In the genomic region with DNA sequence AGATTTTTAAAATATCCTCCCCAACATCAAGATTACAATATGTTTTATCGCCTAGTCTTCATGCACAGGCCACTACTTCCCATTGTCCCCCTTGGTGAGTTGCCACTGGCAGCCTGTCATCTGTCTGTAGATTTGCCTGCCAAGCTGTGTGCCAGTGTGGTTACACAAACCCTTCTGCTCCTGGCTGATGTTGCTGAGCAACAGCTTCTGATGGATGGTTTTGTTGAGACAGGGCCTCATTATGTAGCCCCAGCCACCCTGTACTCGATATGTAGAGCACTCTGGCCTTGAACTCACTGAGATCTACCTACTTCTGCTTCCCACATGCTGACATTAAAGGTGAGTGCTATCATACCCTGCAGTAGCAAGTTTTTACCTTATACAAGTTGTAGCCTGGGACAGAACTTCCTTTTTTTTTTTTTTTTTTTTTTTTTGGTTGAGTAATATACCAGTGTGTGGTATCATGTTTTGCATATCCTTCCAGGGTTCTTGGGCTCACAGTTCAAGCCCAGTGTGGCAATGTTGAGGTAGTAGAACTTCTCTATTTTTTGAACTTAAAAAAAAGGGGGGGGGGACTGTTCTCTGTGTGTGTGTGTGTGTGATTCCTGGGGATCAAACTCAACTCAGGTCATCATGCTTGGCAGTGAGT, we compare ENCODE assay signal across 11 mouse cellular contexts. TPM values are rescaled to one million over a fixed set of nuclear protein-coding genes. Genes with fewer than 3 reads are reported as not detected.
DNase-seq lines count a peak whose midpoint lies in the region; ATAC-seq and TF ChIP-seq lines count a peak whose summit lies in the region.
"Had no signal": no experiment of that assay in that cellular context is flagged by ENCODE, and none has a peak within 500 bp of the region (broad histone marks: within the 10 kb centered on the region; RNA-seq: fewer than 3 reads in every experiment).

No protein-coding gene starts in this region.

- no peak overlapping the region for H3K4me2 ChIP-seq in intestine, embryonic 14.5 days (ENCODE audit: low read length)
- H3K4me2 ChIP-seq in intestine, postnatal 0 days (replicated peaks; ENCODE audit: low read depth), result no peak overlapping the region

- H3K27ac ChIP-seq in intestine, embryonic 14.5 days (ENCODE audit: low read depth), result no peak overlapping the region
- no peak overlapping the region for H3K27ac ChIP-seq in intestine, postnatal 0 days (ENCODE audit: low read depth, low read length)
- H3K27ac ChIP-seq in kidney, adult 2 months (ENCODE audit: insufficient read depth, low read depth, low read length), result no peak overlapping the region
- H3K27ac ChIP-seq: left cerebral cortex, adult 2 months had no signal

- no peaks in the 10 kb centered on the region for H3K4me1 ChIP-seq in intestine, embryonic 14.5 days (replicated peaks; ENCODE audit: control insufficient read depth, insufficient read depth, low read length)
- H3K4me1 ChIP-seq in intestine, postnatal 0 days (replicated peaks; ENCODE audit: control insufficient read depth, insufficient read depth, low read length), result no peaks in the 10 kb centered on the region; the same call in 1 of the 2 replicates
- peaks cover 6% of the 10 kb centered on the region; the same call in 1 of the 2 replicates for H3K4me1 ChIP-seq in kidney, adult 2 months (ENCODE audit: control insufficient read depth, insufficient read depth, low read length)

- no peak overlapping the region for H3K4me3 ChIP-seq in intestine, embryonic 14.5 days (ENCODE audit: low read depth, low read length)
- no peak overlapping the region for H3K4me3 ChIP-seq in intestine, postnatal 0 days (ENCODE audit: low read depth, low read length)
- no peak overlapping the region for H3K4me3 ChIP-seq in kidney, adult 2 months (ENCODE audit: insufficient read depth, low read depth, low read length)
- H3K4me3 ChIP-seq: left cerebral cortex, adult 2 months had no signal

- peaks cover 35% of the 10 kb centered on the region for H3K36me3 ChIP-seq in intestine, embryonic 14.5 days (ENCODE audit: control insufficient read depth, insufficient read depth, low read length)
- H3K36me3 ChIP-seq in intestine, postnatal 0 days (ENCODE audit: control insufficient read depth, insufficient read depth), result peaks cover 33% of the 10 kb centered on the region
- H3K36me3 ChIP-seq in kidney, adult 2 months (ENCODE audit: control insufficient read depth, insufficient read depth, low read length), result no peaks in the 10 kb centered on the region

- no peaks in the 10 kb centered on the region for H3K9me3 ChIP-seq in intestine, embryonic 14.5 days (ENCODE audit: control insufficient read depth, low read length)
- no peaks in the 10 kb centered on the region for H3K9me3 ChIP-seq in intestine, postnatal 0 days (ENCODE audit: control insufficient read depth)

- TF ChIP-seq POLR2A in kidney, adult 2 months (IDR thresholded peaks at IDR 0.05; ENCODE audit: low read depth, low read length), result no peak

- WGBS in intestine, embryonic 14.5 days, result 81% methylated on average over 2 of the region's 2 CpGs
- WGBS in intestine, postnatal 0 days, result 78% methylated on average over 2 of the region's 2 CpGs
- WGBS in kidney, adult 2 months, result 88% methylated on average over 2 of the region's 2 CpGs

- ATAC-seq in intestine, embryonic 14.5 days (replicated peaks; ENCODE audit: low FRiP score, low TSS enrichment, low read depth), result 0 out of 2 replicates have a peak, but pooled peaks have one; percentile 12
- ATAC-seq in intestine, postnatal 0 days, result no peak

- no peaks in the 10 kb centered on the region for H3K27me3 ChIP-seq in intestine, embryonic 14.5 days (replicated peaks; ENCODE audit: control insufficient read depth, insufficient read depth, low read length)
- H3K27me3 ChIP-seq in intestine, postnatal 0 days (replicated peaks; ENCODE audit: control insufficient read depth, insufficient read depth, low read length), result no peaks in the 10 kb centered on the region
- H3K27me3 ChIP-seq in kidney, adult 2 months (replicated peaks; ENCODE audit: control insufficient read depth, insufficient read depth, low read length), result no peaks in the 10 kb centered on the region

- TF ChIP-seq CTCF in intestine, postnatal 0 days (IDR thresholded peaks at IDR 0.05; ENCODE audit: low read depth), result no peak
- TF ChIP-seq CTCF in kidney, adult 2 months (conservative IDR thresholded peaks at IDR 0.05; ENCODE audit: insufficient read depth, insufficient read length, low read depth, low read length), result no peak

- DNase-seq in intestine, embryonic 14.5 days (ENCODE audit: low spot score), result no peak
- DNase-seq in A20 (ENCODE audit: low read depth, low spot score), result peak; percentile 77
- DNase-seq in adrenal gland, postnatal 14 days, result peak; percentile 55
- DNase-seq in layer of hippocampus, postnatal 36 days, result peak; percentile 22 to 35
- no peak for DNase-seq in kidney, adult 2 months
- DNase-seq in urinary bladder, adult 18-20 months (ENCODE audit: low spot score in 2 of 2), result no peak
- DNase-seq: cerebellum, adult 11 months; thymus, adult 18-20 months had no signal

- no peak overlapping the region for H3K9ac ChIP-seq in intestine, embryonic 14.5 days (ENCODE audit: low read length)
- H3K9ac ChIP-seq in intestine, postnatal 0 days (ENCODE audit: low read depth, low read length), result no peak overlapping the region

RNA-seq across cellular contexts. Expression of a gene that starts 5.8 kb away (rescaled TPM):
- 0.81 and 1.1 TPM in 2 replicates for polyA plus RNA-seq in intestine, embryonic 14.5 days (2014; fragmentation: Nextera tagmentation; extraction: Ambion mirVana)
- 3.6 and 4.0 TPM in 2 replicates for polyA plus RNA-seq in intestine, postnatal 0 days (2015; fragmentation: Nextera tagmentation; extraction: Ambion mirVana)
- 0.94 TPM in 1 of 2 replicates, not detected in the other for total RNA-seq in adrenal gland, postnatal 14 days (2021)
- total RNA-seq in layer of hippocampus, postnatal 36 days (2021), result not detected
- 0.14 and 1.9 TPM in 2 replicates for polyA plus RNA-seq in kidney, adult 2 months (2012; rRNA removed)
- total RNA-seq: left cerebral cortex, adult 2 months had no signal

RNA-seq across cellular contexts. Expression of a gene that starts 22.7 kb away (rescaled TPM):
- polyA plus RNA-seq in intestine, embryonic 14.5 days (2014; fragmentation: Nextera tagmentation; extraction: Ambion mirVana), result 104 and 105 TPM in 2 replicates
- polyA plus RNA-seq in intestine, postnatal 0 days (2015; fragmentation: Nextera tagmentation; extraction: Ambion mirVana), result 165 and 177 TPM in 2 replicates
- 64.5 and 66.1 TPM in 2 replicates for total RNA-seq in adrenal gland, postnatal 14 days (2021)
- total RNA-seq in layer of hippocampus, postnatal 36 days (2021), result 10 to 100 TPM; 39.2 to 41.7 TPM
- polyA plus RNA-seq in kidney, adult 2 months (2012; rRNA removed), result 112 and 148 TPM in 2 replicates

RNA-seq across cellular contexts. Expression of a gene that starts 29.0 kb away (rescaled TPM):
- polyA plus RNA-seq in intestine, embryonic 14.5 days (2014; fragmentation: Nextera tagmentation; extraction: Ambion mirVana), result not detected in 2 replicates
- 0.16 and 0.27 TPM in 2 replicates for polyA plus RNA-seq in intestine, postnatal 0 days (2015; fragmentation: Nextera tagmentation; extraction: Ambion mirVana)
- not detected in 2 replicates for total RNA-seq in adrenal gland, postnatal 14 days (2021)
- under 1 TPM in 1 of 2 experiments, not detected in 1; 0.48 TPM for total RNA-seq in layer of hippocampus, postnatal 36 days (2021)
- 0.04 TPM in 1 of 2 replicates, not detected in the other for polyA plus RNA-seq in kidney, adult 2 months (2012; rRNA removed)
- polyA plus RNA-seq: heart, embryonic 16.5 days had no signal

RNA-seq across cellular contexts. Expression of a gene that starts 29.8 kb away (rescaled TPM):
- not detected in 2 replicates for polyA plus RNA-seq in intestine, embryonic 14.5 days (2014; fragmentation: Nextera tagmentation; extraction: Ambion mirVana)
- not detected in 2 replicates for polyA plus RNA-seq in intestine, postnatal 0 days (2015; fragmentation: Nextera tagmentation; extraction: Ambion mirVana)
- not detected in 2 replicates for total RNA-seq in adrenal gland, postnatal 14 days (2021)
- not detected for total RNA-seq in layer of hippocampus, postnatal 36 days (2021)
- not detected in 2 replicates for polyA plus RNA-seq in kidney, adult 2 months (2012; rRNA removed)
- total RNA-seq: left cerebral cortex, adult 2 months had no signal
- polyA plus RNA-seq: heart, embryonic 16.5 days had no signal

RNA-seq across cellular contexts. Expression of a gene that starts 35.9 kb away (rescaled TPM):
- 73.3 and 74.3 TPM in 2 replicates for polyA plus RNA-seq in intestine, embryonic 14.5 days (2014; fragmentation: Nextera tagmentation; extraction: Ambion mirVana)
- polyA plus RNA-seq in intestine, postnatal 0 days (2015; fragmentation: Nextera tagmentation; extraction: Ambion mirVana), result 54.1 and 54.3 TPM in 2 replicates
- 51.9 and 60.3 TPM in 2 replicates for total RNA-seq in adrenal gland, postnatal 14 days (2021)
- 10 to 100 TPM; 59.4 to 64.2 TPM for total RNA-seq in layer of hippocampus, postnatal 36 days (2021)
- 54.7 and 59.6 TPM in 2 replicates for polyA plus RNA-seq in kidney, adult 2 months (2012; rRNA removed)

Comparison
In these comparisons a context has a peak if more than half of its experiments do, and no peak if none do; other contexts are left out.
1. DNase-seq: peak in A20 (single experiment), adrenal gland, postnatal 14 days (single experiment) and layer of hippocampus, postnatal 36 days (2 of 2); none in intestine, embryonic 14.5 days (single experiment), kidney, adult 2 months (single experiment) and urinary bladder, adult 18-20 months (0 of 2).